Mouse (Mus musculus) bone marrow macrophage, adult 2 months (primary cell): ENCODE data around the gene Gpr152.

ENCODE experiments used
- CTCF ChIP-seq: IDR thresholded peaks from 2 replicates; pipeline ENCODE4 v1.5.1; 2012; ENCODE audit warnings: low read depth, mild to moderate bottlenecking, low read length, moderate library complexity
- POLR2A ChIP-seq: IDR thresholded peaks from 2 replicates; pipeline ENCODE4 v1.6.1; 2012; ENCODE audit warnings: mild to moderate bottlenecking, low read depth, low read length, borderline replicate concordance

GRCm38 (mm10) chr19:4147782-4148490 is 8.3 kb downstream of the Gpr152 start:
- TF ChIP-seq CTCF = no peak
- no peak for TF ChIP-seq POLR2A
